8 mouse cellular contexts compared by ENCODE assay signal in the genomic region with DNA sequence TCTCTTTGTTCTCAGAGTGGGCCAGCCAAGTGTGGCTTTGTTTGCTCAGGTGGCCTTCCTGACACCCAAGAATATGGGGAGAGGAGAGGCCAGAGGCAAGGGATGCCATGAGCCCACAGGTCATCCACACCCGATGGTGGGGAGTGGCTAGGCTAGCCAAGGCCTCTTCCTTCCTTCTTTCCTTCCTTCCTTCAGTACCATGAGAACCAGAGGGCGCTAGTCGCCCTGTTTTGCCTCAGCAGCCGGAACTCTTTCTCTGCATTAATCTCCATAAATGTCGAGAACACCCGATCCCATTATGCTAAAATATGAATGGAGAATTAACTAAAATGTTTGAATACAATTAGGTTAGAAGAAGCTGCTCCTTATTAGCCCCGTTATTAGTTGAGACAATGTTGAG. TPM values are rescaled to one million over a fixed set of nuclear protein-coding genes. Genes with fewer than 3 reads are reported as not detected.
DNase-seq lines count a peak whose midpoint lies in the region; ATAC-seq and TF ChIP-seq lines count a peak whose summit lies in the region.

No protein-coding gene starts in this region.

- H3K9me3 ChIP-seq in hindbrain, embryonic 13.5 days, result no peaks in the 10 kb centered on the region
- no peaks in the 10 kb centered on the region for H3K9me3 ChIP-seq in hindbrain, embryonic 11.5 days (ENCODE audit: control insufficient read depth, low read length)
- no peaks in the 10 kb centered on the region for H3K9me3 ChIP-seq in midbrain, embryonic 15.5 days

- TF ChIP-seq POLR2A in thymus, adult 2 months (IDR thresholded peaks at IDR 0.05; ENCODE audit: control insufficient read depth, extremely low read depth, insufficient read depth, low read length, poor library complexity), result no peak

- no peak overlapping the region for H3K9ac ChIP-seq in hindbrain, embryonic 13.5 days
- H3K9ac ChIP-seq in hindbrain, embryonic 11.5 days (ENCODE audit: low read depth, low read length), result no peak overlapping the region
- no peak overlapping the region for H3K9ac ChIP-seq in midbrain, embryonic 15.5 days

- ATAC-seq in hindbrain, embryonic 13.5 days (ENCODE audit: low FRiP score), result no peak
- ATAC-seq in hindbrain, embryonic 11.5 days (ENCODE audit: low FRiP score), result no peak
- no peak for ATAC-seq in midbrain, embryonic 15.5 days (replicated peaks)

- H3K4me3 ChIP-seq in hindbrain, embryonic 13.5 days, result no peak overlapping the region
- no peak overlapping the region for H3K4me3 ChIP-seq in hindbrain, embryonic 11.5 days (ENCODE audit: low read depth, low read length)
- no peak overlapping the region for H3K4me3 ChIP-seq in midbrain, embryonic 15.5 days
- H3K4me3 ChIP-seq in thymus, adult 2 months (ENCODE audit: control insufficient read depth, insufficient read depth, low read length), result no peak overlapping the region

- no peak overlapping the region for H3K4me2 ChIP-seq in hindbrain, embryonic 13.5 days
- no peak overlapping the region for H3K4me2 ChIP-seq in hindbrain, embryonic 11.5 days (replicated peaks; ENCODE audit: low read depth, low read length)
- H3K4me2 ChIP-seq in midbrain, embryonic 15.5 days, result no peak overlapping the region

- H3K27ac ChIP-seq in hindbrain, embryonic 13.5 days, result peak overlapping the region; percentile 30; the same call in 1 of the 2 replicates
- no peak overlapping the region for H3K27ac ChIP-seq in hindbrain, embryonic 11.5 days (ENCODE audit: low read depth, low read length)
- H3K27ac ChIP-seq in midbrain, embryonic 15.5 days, result no peak overlapping the region
- no peak overlapping the region for H3K27ac ChIP-seq in thymus, adult 2 months (ENCODE audit: control insufficient read depth, insufficient read depth, low read length)

- no peak for DNase-seq in hindbrain, embryonic 11.5 days (ENCODE audit: low spot score)
- DNase-seq in urinary bladder, postnatal 25 days (ENCODE audit: low spot score), result peak; percentile 35
- DNase-seq in urinary bladder, adult 2 months (ENCODE audit: low spot score), result no peak
- DNase-seq in embryo, embryonic 10.5 days (ENCODE audit: low spot score), result peak; percentile 55
- peak; percentile 39 for DNase-seq in lung, postnatal 25 days (ENCODE audit: low spot score)
- no peak for DNase-seq in thymus, adult 2 months

- TF ChIP-seq CTCF in thymus, adult 2 months (IDR thresholded peaks at IDR 0.05; ENCODE audit: borderline replicate concordance, control insufficient read depth, extremely low read depth, insufficient read depth, low read length, poor library complexity), result no peak

- H3K27me3 ChIP-seq in hindbrain, embryonic 13.5 days, result peaks cover 21% of the 10 kb centered on the region
- no peaks in the 10 kb centered on the region for H3K27me3 ChIP-seq in hindbrain, embryonic 11.5 days (ENCODE audit: control insufficient read depth, insufficient read depth, low read length)
- no peaks in the 10 kb centered on the region for H3K27me3 ChIP-seq in midbrain, embryonic 15.5 days (replicated peaks)
- no peaks in the 10 kb centered on the region for H3K27me3 ChIP-seq in thymus, adult 2 months (ENCODE audit: control insufficient read depth, insufficient read depth, low read length)

- H3K36me3 ChIP-seq in hindbrain, embryonic 13.5 days, result peaks cover 53% of the 10 kb centered on the region
- no peaks in the 10 kb centered on the region for H3K36me3 ChIP-seq in hindbrain, embryonic 11.5 days (ENCODE audit: control insufficient read depth, insufficient read depth, low read length)
- H3K36me3 ChIP-seq in midbrain, embryonic 15.5 days (replicated peaks), result peaks cover 5% of the 10 kb centered on the region; the same call in 1 of the 2 replicates
- H3K36me3 ChIP-seq in thymus, adult 2 months (ENCODE audit: control insufficient read depth, insufficient read depth, low read length), result no peaks in the 10 kb centered on the region

- H3K4me1 ChIP-seq in hindbrain, embryonic 13.5 days (replicated peaks), result peaks cover 50% of the 10 kb centered on the region
- H3K4me1 ChIP-seq in hindbrain, embryonic 11.5 days (replicated peaks; ENCODE audit: control insufficient read depth, insufficient read depth, low read length), result peaks cover 7% of the 10 kb centered on the region; the same call in 1 of the 2 replicates
- H3K4me1 ChIP-seq in midbrain, embryonic 15.5 days, result peaks cover 35% of the 10 kb centered on the region
- peaks cover 15% of the 10 kb centered on the region for H3K4me1 ChIP-seq in thymus, adult 2 months (replicated peaks; ENCODE audit: control insufficient read depth, insufficient read depth, low read length)

- WGBS in hindbrain, embryonic 13.5 days, result 27% methylated on average over 7 of the region's 7 CpGs
- 38% methylated on average over 7 of the region's 7 CpGs for WGBS in hindbrain, embryonic 11.5 days
- 31% methylated on average over 7 of the region's 7 CpGs for WGBS in midbrain, embryonic 15.5 days
- 19% methylated on average over 7 of the region's 7 CpGs for WGBS in thymus, adult 2 months

RNA-seq across cellular contexts. Expression of a gene that starts 27.5 kb away (rescaled TPM):
- polyA plus RNA-seq in hindbrain, embryonic 13.5 days (2015; fragmentation: Nextera tagmentation; extraction: Ambion mirVana), result 0.50 and 0.77 TPM in 2 replicates
- 0.57 and 0.94 TPM in 2 replicates for polyA plus RNA-seq in hindbrain, embryonic 11.5 days (2014; fragmentation: Nextera tagmentation; extraction: Ambion mirVana)
- 84.7 and 95.3 TPM in 2 replicates for polyA plus RNA-seq in urinary bladder, adult 2 months (2012; rRNA removed)
- polyA plus RNA-seq in midbrain, embryonic 15.5 days (2015; fragmentation: Nextera tagmentation; extraction: Ambion mirVana), result 0.70 and 1.3 TPM in 2 replicates
- 21.5 and 28.4 TPM in 2 replicates for polyA plus RNA-seq in thymus, adult 2 months (2012; rRNA removed)

RNA-seq across cellular contexts. Expression of a gene that starts 53.7 kb away (rescaled TPM):
- polyA plus RNA-seq in hindbrain, embryonic 13.5 days (2015; fragmentation: Nextera tagmentation; extraction: Ambion mirVana), result 13.6 and 14.2 TPM in 2 replicates
- polyA plus RNA-seq in hindbrain, embryonic 11.5 days (2014; fragmentation: Nextera tagmentation; extraction: Ambion mirVana), result 10.9 and 19.3 TPM in 2 replicates
- polyA plus RNA-seq in urinary bladder, adult 2 months (2012; rRNA removed), result 2.6 and 2.9 TPM in 2 replicates
- polyA plus RNA-seq in midbrain, embryonic 15.5 days (2015; fragmentation: Nextera tagmentation; extraction: Ambion mirVana), result 17.7 and 20.7 TPM in 2 replicates
- 2.3 and 6.5 TPM in 2 replicates for polyA plus RNA-seq in thymus, adult 2 months (2012; rRNA removed)

Comparison
In these comparisons a context has a peak if more than half of its experiments do, and no peak if none do; other contexts are left out.
1. DNase-seq: peak in urinary bladder, postnatal 25 days (single experiment), embryo, embryonic 10.5 days (single experiment) and lung, postnatal 25 days (single experiment); none in hindbrain, embryonic 11.5 days (single experiment), urinary bladder, adult 2 months (single experiment) and thymus, adult 2 months (single experiment).
2. RNA of a gene that starts 27.5 kb away (polyA plus RNA-seq): 84.7 to 95.3 TPM in urinary bladder, adult 2 months and 21.5 to 28.4 TPM in thymus, adult 2 months; 0.57 to 0.94 TPM in hindbrain, embryonic 11.5 days, 0.50 to 0.77 TPM in hindbrain, embryonic 13.5 days and 0.70 to 1.3 TPM in midbrain, embryonic 15.5 days; every median in the first group is over 10 times any median in the second.